Mouse (Mus musculus): ENCODE results near the gene Mier3. TPM values are rescaled to one million over a fixed set of nuclear protein-coding genes. Genes with fewer than 3 reads are reported as not detected.
A peak's percentile ranks its signal among the peaks of the same experiment; 100 is the strongest.
"Not testable (repeated sequence)": the region's sequence is repeated elsewhere in the genome, so short reads cannot be mapped to it uniquely, and the experiment has no call there.

The Mier3 gene
- polyA plus RNA-seq, 3 experiments from 2014 or later: 15.0 to 19.9 (median 17.1) TPM

- not testable (repeated sequence) for ATAC-seq
These were observed 23.2 kb downstream of the Mier3 start for GRCm38 (mm10) chr13:111703952-111704351.

GRCm38 (mm10) chr13:111710531-111710930 is 29.8 kb downstream of the Mier3 start:
- no peak for ATAC-seq

GRCm38 (mm10) chr13:111719726-111720125 is 38.9 kb downstream of the Mier3 start:
- no peak for ATAC-seq

GRCm38 (mm10) chr13:111724811-111725164 is 44.0 kb downstream of the Mier3 start:
- ATAC-seq: peak; percentile 24

- ATAC-seq: peak; percentile 89
These were observed 44.6 kb downstream of the Mier3 start for GRCm38 (mm10) chr13:111725165-111726077.

GRCm38 (mm10) chr13:111726898-111727297 is 46.1 kb downstream of the Mier3 start:
- no peak for ATAC-seq

GRCm38 (mm10) chr13:111741204-111741990 is 60.6 kb downstream of the Mier3 start:
- ATAC-seq: no peak

GRCm38 (mm10) chr13:111741991-111742615 is 61.3 kb downstream of the Mier3 start:
- peak; percentile 75 for ATAC-seq

- no peak for ATAC-seq
These were observed 63.6 kb downstream of the Mier3 start for GRCm38 (mm10) chr13:111744233-111745000.

GRCm38 (mm10) chr13:111745216-111745615 is 64.4 kb downstream of the Mier3 start:
- no peak for ATAC-seq

GRCm38 (mm10) chr13:111746831-111747230 is 66.1 kb downstream of the Mier3 start:
- ATAC-seq: no peak

- no peak for ATAC-seq
These were observed 67.7 kb downstream of the Mier3 start for GRCm38 (mm10) chr13:111748301-111749062.

GRCm38 (mm10) chr13:111753321-111753720 is 72.5 kb downstream of the Mier3 start:
- ATAC-seq: no peak

- ATAC-seq: no peak
These were observed 74.6 kb downstream of the Mier3 start for GRCm38 (mm10) chr13:111755377-111755776.

GRCm38 (mm10) chr13:111755937-111756336 is 75.2 kb downstream of the Mier3 start:
- no peak for ATAC-seq

GRCm38 (mm10) chr13:111756986-111757385 is 76.2 kb downstream of the Mier3 start:
- ATAC-seq: no peak

- no peak for ATAC-seq
These were observed 81.7 kb downstream of the Mier3 start for GRCm38 (mm10) chr13:111762526-111762925.

Measured in inflammation-experienced regulatory T-cells, adult 6 months (primary cell).